Mouse (Mus musculus) yolk sac, embryonic 10.5 days (tissue): Measurements from ENCODE around the gene Ahcyl2.

Experiments
- DNase-seq: peaks from one replicate; pipeline ENCODE4 v3.0.0-alpha.2; 2017; ENCODE audit warnings: low spot score

Ahcyl2 gene

DNA sequence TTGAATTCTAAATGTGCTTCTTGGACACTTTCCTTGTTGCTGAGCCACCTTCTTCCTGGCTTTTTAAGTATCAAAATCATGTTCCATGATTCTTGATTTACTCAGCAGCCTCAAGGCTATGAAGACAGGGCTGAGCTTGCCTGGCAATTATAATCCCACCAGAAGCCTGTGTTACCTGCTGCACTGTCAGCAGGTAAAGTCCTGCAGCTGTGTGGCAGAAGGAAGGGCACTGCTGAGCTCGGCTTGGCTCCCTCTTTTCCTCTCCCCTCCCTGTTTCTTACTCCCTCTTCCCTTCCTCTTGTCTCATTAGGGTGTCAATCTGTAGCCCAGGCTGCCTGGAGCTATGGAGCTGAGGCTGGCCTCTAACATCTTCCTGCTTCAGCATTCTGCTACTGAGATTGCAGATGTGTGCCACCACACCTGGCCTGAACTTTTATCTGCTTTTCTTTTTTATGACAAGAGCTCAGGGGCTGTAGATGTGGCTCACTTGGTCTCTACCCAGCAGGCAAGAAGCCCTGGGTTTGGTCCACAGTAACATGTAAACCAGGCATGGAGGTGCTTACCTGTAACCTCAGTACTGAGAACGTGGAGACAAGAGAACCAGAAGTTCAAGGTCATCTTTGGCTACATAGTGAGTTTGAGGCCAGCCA lies 3.0 kb downstream of the Ahcyl2 start:
- DNase-seq: no peak

DNA sequence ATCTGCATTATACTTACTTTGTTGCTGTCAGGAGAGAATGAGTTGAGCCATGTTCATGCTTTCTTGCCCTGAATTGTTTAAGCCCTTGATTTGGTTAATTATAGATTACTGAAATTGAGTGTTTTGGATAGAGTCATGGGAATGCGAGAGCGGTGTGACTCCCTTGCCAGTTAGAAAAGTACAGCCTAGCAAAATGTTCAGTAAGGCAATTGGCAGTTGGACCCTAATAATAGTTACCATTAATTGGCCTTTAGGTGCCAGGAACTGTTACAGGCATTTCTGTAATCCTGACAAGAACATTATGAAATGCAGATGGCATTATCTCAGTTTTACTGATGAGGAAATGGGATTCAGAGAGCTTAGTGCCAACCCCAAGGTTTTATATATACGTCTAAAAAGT lies 4.4 kb downstream of the Ahcyl2 start:
- no peak for DNase-seq

DNA sequence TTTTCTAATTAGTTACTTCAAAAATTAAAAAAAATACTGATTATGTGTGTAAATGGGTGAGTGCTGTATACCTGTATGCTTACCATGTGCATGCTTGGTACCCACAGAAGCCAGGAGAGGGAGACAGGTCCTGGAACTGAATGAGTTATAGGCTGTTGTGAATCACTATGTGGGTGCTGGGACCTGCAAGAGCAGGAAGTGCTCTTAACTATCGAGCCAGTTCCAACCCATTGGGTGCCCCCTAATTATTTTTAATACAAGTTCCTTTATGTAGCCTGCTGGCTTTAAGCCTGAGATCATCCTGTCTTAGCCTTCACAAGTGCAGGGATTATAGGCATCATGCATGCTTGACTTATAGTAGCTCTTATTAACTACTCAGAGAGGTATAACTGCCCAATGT lies 6.3 kb downstream of the Ahcyl2 start:
- DNase-seq: no peak

DNA sequence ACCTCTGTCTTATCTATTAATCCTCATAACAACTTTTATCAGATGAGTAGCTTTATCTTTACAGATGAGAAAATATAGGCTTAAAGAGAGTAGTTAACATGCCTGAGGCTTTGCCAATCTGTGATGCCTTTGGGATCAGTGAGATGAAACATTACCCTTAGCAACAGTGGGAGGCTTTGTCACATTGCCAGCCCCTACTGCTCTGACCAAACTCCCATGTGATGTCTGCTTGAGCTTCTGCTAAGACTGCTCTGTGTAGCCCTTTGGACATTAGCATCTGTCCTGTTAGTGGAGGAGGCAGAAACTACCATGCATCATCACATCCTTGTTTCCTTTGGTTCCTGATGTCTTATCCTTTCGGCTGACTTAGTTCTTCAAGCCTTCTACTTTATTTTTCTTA lies 7.8 kb downstream of the Ahcyl2 start:
- no peak for DNase-seq

DNA sequence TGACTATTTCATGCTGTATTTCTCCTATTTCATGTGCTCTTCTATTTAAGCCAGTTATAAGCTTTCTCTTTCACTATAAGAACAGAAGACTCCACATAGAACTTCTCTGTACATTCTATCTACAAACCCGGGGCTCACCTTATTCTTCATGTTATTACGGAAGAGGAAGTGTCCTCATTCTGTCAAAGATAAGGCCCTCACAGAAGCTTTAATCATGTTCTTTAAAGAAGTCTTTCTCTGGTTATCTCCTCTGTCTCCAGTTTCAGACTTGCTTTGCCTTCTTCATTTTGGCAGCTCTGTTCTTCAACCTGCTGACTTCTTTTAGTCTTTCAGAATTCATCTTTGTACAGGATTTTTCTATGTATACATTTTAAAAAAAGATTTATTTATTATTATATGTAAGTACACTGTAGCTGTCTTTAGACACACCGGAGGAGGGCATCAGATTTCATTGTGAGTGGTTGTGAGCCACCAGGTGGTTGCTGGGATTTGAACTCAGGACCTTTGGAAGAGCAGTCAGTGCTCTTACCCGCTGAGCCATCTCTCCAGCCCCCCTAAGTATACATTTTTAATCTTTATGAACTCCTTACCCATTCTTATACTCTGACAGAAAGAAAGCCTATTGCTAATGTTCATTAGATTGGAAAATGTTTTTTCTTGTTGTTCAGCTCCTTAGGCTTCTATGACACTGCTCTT lies 8.9 kb downstream of the Ahcyl2 start:
- no peak for DNase-seq

DNA sequence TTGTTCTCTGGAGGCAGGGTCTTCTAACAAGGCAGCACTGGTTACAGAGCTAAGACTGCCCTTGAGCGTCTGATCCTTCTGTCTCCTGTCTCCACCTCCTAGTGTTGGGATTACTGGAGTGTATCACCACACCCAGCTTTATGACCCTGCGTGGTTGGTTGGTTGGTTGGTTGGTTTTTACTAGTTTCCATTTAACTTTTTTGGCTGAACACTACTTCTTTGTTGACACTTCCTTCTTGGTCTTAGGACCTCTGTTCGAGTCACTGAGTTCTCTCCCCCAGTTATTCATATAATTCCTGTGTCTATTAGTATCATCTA lies 9.4 kb downstream of the Ahcyl2 start:
- no peak for DNase-seq

DNA sequence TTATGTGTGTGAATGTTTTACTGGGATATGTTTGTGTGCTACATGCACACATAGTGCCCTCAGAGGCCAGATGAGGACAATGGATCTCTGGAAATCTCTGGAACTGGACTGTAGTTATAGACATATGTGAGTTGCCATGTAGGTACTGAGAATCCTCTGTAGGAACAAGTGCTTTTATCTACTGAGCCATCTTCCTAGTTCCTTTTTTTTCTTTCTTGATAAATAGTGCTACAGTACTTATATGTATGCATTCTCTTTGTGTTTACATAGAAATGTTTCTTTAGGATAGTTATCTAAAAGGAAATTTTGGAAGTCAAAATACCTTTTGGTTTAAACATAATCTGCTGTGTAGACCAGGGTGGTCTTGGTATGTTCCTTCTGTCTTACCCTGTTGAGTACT lies 12.3 kb downstream of the Ahcyl2 start:
- no peak for DNase-seq

DNA sequence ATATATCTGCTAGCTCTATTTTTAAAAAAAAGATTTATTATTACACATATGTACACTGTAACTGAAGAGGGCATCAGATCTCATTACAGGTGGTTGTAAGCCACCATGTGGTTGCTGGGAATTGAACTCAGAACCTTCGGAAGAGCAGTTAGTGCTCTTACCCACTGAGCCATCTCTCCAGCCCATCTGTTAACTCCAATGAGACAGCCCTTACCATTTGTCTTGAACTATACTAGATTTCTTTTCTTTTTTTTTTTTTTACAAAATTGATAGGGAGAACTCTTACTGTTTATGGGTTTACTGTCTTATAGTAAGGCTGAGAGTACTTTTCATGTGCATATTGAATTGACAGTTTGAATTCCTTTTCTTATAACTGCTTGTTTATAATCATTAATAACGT lies 12.8 kb downstream of the Ahcyl2 start:
- no peak for DNase-seq

DNA sequence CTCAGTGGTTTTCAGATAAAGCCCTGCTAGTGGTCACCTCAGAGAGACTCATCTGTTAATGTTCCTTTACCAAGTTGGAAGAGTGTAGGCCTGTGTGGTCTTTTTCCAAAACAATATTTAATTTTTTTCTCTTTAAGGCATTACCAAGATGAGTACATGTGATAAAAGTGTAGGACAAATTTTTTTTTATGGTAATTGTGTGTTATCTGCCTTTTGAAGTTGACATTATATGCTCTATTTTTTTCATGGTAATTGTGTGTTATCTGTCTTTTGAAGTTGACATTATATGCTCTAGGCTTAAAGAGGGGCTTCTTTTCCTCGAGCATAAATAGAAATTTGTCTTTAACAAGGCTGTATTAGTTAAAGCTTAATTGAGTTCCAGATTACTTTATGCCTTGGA lies 14.4 kb downstream of the Ahcyl2 start:
- no peak for DNase-seq

DNA sequence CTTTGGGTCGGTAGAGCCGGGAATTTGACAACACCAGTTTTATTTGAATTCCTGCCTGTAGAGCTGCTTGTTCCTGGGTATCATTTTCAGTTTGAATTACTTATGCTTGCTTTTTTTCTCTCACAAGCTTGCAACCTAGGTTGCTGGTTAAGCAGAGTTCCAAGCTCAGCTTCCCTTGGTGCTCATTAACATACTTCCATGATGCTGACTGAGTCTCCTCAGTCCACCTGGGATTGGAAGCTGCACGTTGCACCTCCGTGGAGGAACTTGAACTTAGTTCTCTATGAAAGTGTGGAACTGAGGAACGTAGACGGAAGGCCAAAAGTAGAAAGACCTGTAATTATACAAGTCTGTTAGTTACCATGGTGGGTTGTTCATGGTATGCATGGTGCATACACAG lies 16.1 kb downstream of the Ahcyl2 start:
- no peak for DNase-seq

DNA sequence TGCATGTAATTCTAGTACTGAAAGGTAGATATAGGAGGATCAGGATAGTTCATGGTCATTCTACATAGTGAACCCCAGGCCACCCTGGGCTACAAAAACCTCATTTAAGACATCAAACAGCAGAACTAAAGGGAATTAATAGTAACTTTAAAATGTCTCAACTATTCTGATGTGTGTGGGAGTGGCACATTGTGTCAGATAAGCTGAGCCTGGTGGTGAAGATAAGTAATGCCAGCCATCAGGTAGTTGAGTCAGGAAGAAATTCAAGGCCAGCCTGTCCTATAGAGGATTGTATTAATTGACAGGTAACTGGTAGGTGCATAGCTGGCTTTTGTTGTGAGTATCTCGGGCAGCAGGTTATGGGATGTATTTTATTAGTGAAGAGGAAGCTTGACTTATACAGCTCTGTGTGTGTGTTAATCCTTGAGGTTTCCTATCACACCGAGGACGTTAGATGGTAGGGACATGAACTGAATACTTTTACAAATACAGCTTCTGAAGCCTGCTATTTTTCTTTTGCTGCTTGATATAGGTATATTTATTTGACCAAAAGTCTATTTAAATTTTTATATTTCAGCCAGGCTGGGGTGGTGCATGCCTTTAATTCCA lies 16.7 kb downstream of the Ahcyl2 start:
- no peak for DNase-seq

DNA sequence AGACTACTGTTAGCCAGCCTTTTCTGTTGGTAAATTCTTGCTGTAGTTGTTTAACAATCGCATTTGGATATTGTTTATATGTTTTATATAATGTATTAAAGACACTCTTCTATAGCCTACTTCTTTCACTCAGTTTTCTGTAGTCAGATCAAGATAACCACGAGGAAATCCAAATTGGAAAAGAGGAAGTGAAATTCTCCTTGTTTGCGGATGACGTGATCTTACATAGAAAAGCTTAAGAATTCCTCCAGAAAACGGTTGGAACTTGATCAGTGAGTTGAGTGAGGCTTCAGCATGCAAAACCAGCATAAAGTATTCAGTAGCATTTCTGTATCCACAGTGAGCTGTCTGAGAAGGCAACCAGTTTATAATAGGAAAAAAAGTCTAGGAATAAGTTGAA lies 17.9 kb downstream of the Ahcyl2 start:
- no peak for DNase-seq

DNA sequence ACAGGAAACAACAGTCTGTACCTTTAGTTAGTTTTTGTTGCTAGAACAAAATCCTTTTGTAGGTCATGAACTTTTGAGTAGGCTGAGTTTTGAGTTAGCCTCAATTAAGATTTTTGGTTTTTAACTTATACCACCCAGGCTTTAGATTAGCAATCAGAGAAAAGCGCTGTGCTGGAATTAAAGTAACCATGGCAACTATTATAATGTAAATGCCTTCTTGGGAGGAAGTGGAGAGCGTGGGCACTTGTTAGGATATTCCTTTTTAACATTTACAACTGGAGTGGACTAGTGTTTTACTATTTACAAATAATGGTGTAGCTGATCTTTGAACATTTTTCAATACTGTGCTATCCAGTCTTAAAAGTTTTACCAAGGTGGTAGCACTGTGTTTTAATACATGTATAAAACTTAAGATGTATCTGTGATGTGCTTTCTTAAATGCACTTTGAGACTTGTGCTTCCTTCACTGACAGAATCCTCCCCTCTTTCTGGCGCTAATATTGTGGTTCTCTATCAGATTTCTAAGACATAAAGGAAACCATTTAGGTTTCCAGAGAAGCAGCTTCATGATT lies 21.1 kb downstream of the Ahcyl2 start:
- DNase-seq: no peak

DNA sequence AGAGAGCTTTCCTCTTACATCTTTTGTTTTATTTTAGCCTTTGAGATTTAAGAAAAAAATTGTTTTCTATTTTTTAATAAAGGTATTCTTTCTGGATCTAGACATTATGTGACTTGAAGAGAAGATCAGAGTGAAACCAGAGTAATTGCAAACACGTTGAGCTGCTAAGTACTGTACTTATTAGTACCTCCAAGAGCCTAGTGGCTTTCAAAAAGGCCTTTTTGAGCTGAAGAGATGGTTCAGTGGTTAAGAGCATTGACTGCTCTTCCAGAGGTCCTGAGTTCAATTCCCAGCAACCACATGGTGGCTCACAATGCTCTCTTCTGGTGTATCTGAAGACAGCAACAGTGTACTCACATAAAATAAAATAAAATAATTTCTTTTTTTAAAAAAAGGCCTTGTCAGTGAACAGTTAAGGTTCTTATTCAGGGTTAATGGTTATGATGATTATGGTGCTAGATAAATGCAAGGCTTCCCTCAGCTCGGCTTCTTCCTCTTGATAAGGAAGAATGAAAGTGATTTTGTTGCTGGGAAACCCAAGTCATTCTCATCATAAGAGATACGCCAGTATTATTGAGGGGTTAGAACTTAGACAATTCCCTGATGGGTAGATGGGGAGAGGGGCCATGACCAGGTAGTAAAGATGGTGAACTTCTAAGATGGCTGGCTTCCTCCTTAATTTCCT lies 22.3 kb downstream of the Ahcyl2 start:
- DNase-seq: no peak

DNA sequence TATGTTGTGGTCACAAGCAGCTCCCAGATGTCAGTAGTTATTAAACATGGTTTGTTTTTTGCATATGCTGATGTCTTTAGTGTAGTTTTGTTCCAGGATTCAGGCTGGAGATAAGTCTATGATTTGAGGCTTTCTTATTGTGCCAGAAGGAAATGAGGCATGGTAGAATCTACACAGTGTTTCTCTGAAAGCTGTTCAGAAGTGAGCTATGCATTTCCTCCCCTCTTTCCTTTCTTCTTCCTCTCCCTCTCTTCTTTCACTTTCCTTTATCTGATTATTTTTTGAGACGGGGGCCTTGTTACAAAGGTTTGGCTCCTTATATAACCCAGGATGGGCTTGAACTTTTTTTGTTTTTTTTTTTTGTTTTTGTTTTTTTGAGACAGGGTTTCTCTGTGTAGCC lies 25.7 kb downstream of the Ahcyl2 start:
- no peak for DNase-seq

DNA sequence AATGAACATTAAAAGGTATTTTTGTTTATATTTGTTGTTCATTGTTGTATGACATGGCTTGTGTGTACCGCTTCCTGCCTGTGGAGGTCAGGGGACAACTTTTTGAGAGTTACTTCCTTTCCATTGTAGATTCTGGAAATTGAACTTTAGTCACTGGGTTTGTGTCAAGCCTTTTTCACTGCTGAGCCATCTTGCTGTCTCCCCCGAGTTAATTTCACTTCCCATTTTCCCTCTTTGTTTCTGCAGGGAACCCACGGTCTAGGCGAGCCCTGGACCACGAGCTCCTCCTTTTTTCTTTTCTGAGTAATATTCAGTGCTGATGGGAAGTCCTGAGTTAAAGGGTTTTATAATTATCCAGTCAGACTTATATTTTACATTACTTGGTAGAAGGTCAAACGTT lies 26.8 kb downstream of the Ahcyl2 start:
- DNase-seq: no peak

DNA sequence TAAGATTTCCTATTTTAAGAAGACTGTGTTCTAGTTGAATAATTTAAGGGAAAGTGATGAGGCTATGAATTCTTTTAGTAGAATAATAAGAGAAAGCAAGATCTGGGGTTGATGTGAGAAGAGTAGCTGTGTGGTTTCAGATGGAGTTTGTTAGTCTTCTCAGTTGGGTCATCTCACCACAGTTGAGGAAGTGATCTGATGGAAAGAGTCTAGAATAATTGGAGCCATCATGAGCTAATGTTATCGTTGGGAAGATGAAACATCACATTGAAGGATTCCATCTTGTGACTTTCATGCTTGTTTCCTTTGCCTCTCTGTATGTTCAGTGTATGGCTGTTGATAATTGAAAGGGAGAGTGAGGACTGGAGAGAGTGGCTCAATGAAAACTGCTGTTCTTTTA lies 35.2 kb downstream of the Ahcyl2 start:
- no peak for DNase-seq

DNA sequence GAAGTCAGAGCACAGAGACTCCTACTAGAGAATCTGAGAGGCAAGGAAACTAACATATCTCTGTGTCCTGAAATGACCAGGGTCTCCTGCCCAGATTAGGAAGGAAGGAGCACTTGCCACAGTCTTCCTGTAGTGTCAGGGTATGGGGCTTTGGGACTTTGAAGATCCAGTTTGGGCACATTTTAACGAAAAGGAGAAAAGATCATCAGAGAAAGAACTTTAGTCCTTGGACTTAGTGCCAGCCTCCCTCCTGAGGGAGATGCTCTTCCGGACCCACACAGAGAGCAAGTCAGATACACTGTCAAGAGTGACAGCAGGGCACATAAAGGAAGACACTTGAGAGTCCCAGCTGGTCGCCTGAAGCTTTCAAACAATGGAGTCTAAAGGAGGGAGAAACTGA lies 36.2 kb downstream of the Ahcyl2 start:
- no peak for DNase-seq

DNA sequence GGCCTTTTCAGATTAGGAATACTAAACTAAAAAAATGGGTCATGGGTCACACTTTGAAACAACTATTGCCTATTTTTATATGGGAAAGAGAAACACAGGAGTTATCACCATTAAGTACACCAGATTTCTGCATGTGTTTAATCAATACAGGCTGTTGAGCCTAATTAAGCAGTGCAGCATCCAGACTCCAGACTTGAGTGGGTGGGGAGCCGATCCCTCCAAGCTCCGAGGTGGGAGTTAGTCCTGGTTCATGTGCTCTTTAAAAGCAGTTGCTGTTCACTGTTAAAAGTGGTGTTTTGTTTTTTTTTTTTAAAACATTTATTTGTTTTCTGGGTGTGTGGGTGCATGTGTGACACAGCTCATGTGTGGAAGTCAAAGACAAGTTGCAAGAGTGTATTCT lies 37.6 kb downstream of the Ahcyl2 start:
- no peak for DNase-seq

DNA sequence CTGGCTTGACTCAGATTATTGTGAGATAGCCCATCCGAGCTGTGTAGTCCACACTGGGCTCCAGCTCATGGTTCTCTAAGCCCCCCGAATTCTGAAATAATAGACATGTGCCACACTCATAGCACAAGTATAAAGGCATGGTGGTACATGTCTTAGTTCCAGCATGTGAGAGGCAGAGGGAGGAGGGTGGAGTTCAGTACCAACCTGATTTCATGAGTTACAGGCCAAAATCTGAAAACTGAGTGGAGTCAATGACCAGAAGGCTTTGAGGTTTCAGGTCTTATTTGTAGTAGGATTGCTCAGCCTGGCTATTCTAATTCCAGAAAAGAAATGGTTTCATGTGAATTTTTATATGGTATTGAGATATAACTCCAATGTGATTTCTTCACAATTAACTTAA lies 44.3 kb downstream of the Ahcyl2 start:
- no peak for DNase-seq

DNA sequence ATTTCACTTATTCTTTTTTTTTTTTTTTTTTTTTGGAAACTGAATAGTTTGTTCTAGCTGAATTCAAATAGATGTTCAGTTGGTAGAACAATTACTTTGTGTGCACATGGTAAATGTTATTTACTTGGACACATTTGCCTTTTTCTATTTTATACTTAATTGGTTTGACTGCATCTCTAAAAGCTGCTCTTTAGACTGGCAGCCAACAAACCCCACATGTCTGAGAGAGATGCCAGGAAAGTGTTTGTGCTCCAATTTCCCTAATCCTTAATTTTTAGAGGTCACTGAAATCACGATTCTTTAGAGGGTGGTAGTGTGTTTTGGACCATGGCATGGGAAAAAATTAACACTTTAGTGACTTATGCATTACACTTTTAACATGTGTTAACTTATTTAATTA lies 44.8 kb downstream of the Ahcyl2 start:
- DNase-seq: no peak

DNA sequence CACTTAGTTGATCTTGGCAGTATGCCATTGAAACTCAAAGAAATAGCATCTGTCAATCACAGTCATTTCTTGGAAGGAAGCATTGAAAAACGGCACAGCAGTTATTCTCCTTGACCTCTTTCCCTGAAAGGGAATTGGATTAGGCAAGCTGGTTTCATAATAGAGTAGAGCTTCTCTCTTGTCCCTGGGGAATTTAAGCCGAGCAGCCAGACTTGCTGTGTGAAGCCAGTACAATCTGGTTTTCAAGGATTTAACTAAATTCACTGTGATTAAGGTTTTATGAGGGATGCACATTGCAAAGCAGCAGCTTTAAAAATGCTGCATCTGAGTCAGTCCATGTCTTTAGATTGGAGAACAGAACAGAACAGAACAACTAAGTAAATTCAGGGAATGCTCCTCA lies 46.8 kb downstream of the Ahcyl2 start:
- no peak for DNase-seq

DNA sequence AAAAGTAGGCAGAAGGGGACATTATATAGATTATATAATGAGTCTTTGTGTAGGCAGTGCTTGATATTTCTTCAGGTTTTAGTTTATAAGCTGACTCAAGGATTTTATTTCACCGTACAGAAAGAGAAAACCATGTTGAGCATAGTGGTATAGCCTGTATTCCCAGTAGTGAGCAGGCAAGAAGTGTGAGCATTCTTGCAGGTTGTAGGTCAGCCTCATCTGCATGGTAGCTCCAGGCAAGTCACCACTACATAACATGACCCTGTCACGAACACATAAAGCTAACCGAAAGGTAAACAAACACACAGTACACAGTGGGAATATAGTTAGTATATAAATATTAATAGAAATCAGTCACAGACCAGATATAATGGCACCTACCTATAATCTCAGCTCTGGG lies 47.2 kb downstream of the Ahcyl2 start:
- no peak for DNase-seq
